Mouse (Mus musculus) kidney, postnatal 0 days (tissue): ENCODE measurements at regions not wholly inside any gene's neighbourhood (a gene's known extent, or its start where the extent isn't known, plus 50 kb on each side); places are given as distances from the start of the nearest gene placed in this dataset.

Experiments
- ATAC-seq: fragments of 200-750 bp; cut with Nextera tagmentation; replicated peaks from 2 replicates; pipeline ENCODE4 v1.8.0; 2017; ENCODE audit warnings: low read depth, moderate number of reproducible peaks, moderate TSS enrichment, moderate library complexity; ENCODE audit not compliant: low FRiP score
- DNase-seq: peaks from one replicate; pipeline ENCODE4 v3.0.0-alpha.2; 2016; ENCODE audit warnings: low spot score
- H3K27ac ChIP-seq: fragments of 300-500 bp; sonication (generic); 2 replicates; pipeline ENCODE4 v1.5.1; 2014; ENCODE audit warnings: mild to moderate bottlenecking
- H3K27me3 ChIP-seq: fragments of 300-500 bp; sonication (generic); 2 replicates; pipeline ENCODE4 v1.6.1; 2014; ENCODE audit warnings: low read length, mixed read lengths; ENCODE audit not compliant: insufficient read depth
- H3K36me3 ChIP-seq: fragments of 300-500 bp; sonication (generic); 2 replicates; pipeline ENCODE4 v1.6.1; 2014; ENCODE audit warnings: low read length, mixed read lengths; ENCODE audit not compliant: insufficient read depth
- H3K4me1 ChIP-seq: fragments of 300-500 bp; sonication (generic); replicated peaks from 2 replicates; pipeline ENCODE4 v1.6.1; 2014; ENCODE audit warnings: antibody characterized with exemption, low read length, mixed read lengths; ENCODE audit not compliant: insufficient read depth
- H3K4me2 ChIP-seq: fragments of 300-500 bp; sonication (generic); 2 replicates; pipeline ENCODE4 v1.6.1; 2014; ENCODE audit warnings: mild to moderate bottlenecking, low read length, moderate library complexity, mixed read lengths
- H3K4me3 ChIP-seq: fragments of 300-500 bp; sonication (generic); replicated peaks from 2 replicates; pipeline ENCODE4 v1.5.1; 2014; ENCODE audit warnings: low read depth, low read length
- H3K9ac ChIP-seq: fragments of 300-500 bp; sonication (generic); 2 replicates; pipeline ENCODE4 v1.6.1; 2014; ENCODE audit warnings: low read depth, low read length
- H3K9me3 ChIP-seq: fragments of 300-500 bp; sonication (generic); replicated peaks from 2 replicates; pipeline ENCODE4 v1.6.1; 2016; ENCODE audit warnings: low read length, inconsistent platforms, mixed read lengths
- CTCF ChIP-seq: IDR thresholded peaks from 2 replicates; pipeline ENCODE4 v1.5.1; 2016; ENCODE audit warnings: antibody characterized with exemption, low read depth, mild to moderate bottlenecking, moderate library complexity
- WGBS: fragments of 180-500 bp; shearing (Covaris S2); extraction: QIAGEN DNeasy Blood & Tissue Kit; methylation state at CpG from one replicate; pipeline ENCODE4 v1.1.7; 2014; 5-methylcytosine and 5-hydroxymethylcytosine counted together

GRCm38 (mm10) chr1:169822034-169822433 is 74.6 kb upstream of the Rgs4 start:
- Histone ChIP-seq H3K4me3 (no peak overlapping the region), H3K9me3 (no peaks in the 10 kb centered on the region), H3K27me3 (no peaks in the 10 kb centered on the region), H3K4me1 (no peaks in the 10 kb centered on the region), H3K27ac (no peak overlapping the region), H3K36me3 (no peaks in the 10 kb centered on the region), H3K9ac (no peak overlapping the region), H3K4me2 (no peak overlapping the region)
- no peak for ATAC-seq
- WGBS, result 84% methylated on average over 7 of the region's 7 CpGs
- no peak for TF ChIP-seq CTCF
- no peak for DNase-seq

GRCm38 (mm10) chr1:169819404-169819949 is 72.0 kb upstream of the Rgs4 start:
- Histone ChIP-seq H3K36me3 (no peaks in the 10 kb centered on the region), H3K9ac (no peak overlapping the region), H3K27ac (no peak overlapping the region), H3K4me1 (no peaks in the 10 kb centered on the region), H3K27me3 (no peaks in the 10 kb centered on the region), H3K4me3 (no peak overlapping the region), H3K9me3 (no peaks in the 10 kb centered on the region), H3K4me2 (no peak overlapping the region)
- 77% methylated on average over 5 of the region's 5 CpGs for WGBS
- DNase-seq (no peak), ATAC-seq (no peak)
- TF ChIP-seq CTCF, result no peak

- Histone ChIP-seq H3K4me1 (no peaks in the 10 kb centered on the region), H3K4me2 (no peak overlapping the region), H3K36me3 (no peaks in the 10 kb centered on the region), H3K4me3 (no peak overlapping the region), H3K9ac (no peak overlapping the region), H3K27me3 (no peaks in the 10 kb centered on the region), H3K27ac (no peak overlapping the region), H3K9me3 (no peaks in the 10 kb centered on the region)
- WGBS, result 65% methylated on average over 6 of the region's 6 CpGs
- no peak for ATAC-seq
- no peak for TF ChIP-seq CTCF
- DNase-seq, result no peak
Observed at GRCm38 (mm10) chr1:169816939-169817338, 69.5 kb upstream of the Rgs4 start.

GRCm38 (mm10) chr1:169812512-169813101 is 65.2 kb upstream of the Rgs4 start:
- TF ChIP-seq CTCF, result no peak
- H3K4me2 ChIP-seq, result no peak overlapping the region
- H3K4me1 ChIP-seq, result no peaks in the 10 kb centered on the region
- 71% methylated on average over 9 of the region's 9 CpGs for WGBS
- no peak overlapping the region for H3K9ac ChIP-seq
- no peaks in the 10 kb centered on the region for H3K36me3 ChIP-seq
- no peak overlapping the region for H3K4me3 ChIP-seq
- no peaks in the 10 kb centered on the region for H3K9me3 ChIP-seq
- DNase-seq, result no peak
- no peak overlapping the region for H3K27ac ChIP-seq
- H3K27me3 ChIP-seq, result no peaks in the 10 kb centered on the region
- no peak for ATAC-seq

GRCm38 (mm10) chr1:169803428-169804138 is 56.1 kb upstream of the Rgs4 start:
- Histone ChIP-seq H3K36me3 (no peaks in the 10 kb centered on the region), H3K27ac (no peak overlapping the region), H3K4me3 (no peak overlapping the region), H3K4me1 (no peaks in the 10 kb centered on the region), H3K27me3 (no peaks in the 10 kb centered on the region), H3K9me3 (no peaks in the 10 kb centered on the region), H3K4me2 (no peak overlapping the region), H3K9ac (no peak overlapping the region)
- DNase-seq (no peak), ATAC-seq (no peak)
- TF ChIP-seq CTCF, result no peak
- 83% methylated on average over 4 of the region's 4 CpGs for WGBS

GRCm38 (mm10) chr1:169802868-169803267 is 55.4 kb upstream of the Rgs4 start:
- 89% methylated on average over 4 of the region's 4 CpGs for WGBS
- Histone ChIP-seq H3K4me3 (no peak overlapping the region), H3K4me2 (no peak overlapping the region), H3K9me3 (no peaks in the 10 kb centered on the region), H3K36me3 (no peaks in the 10 kb centered on the region), H3K9ac (no peak overlapping the region), H3K27ac (no peak overlapping the region), H3K4me1 (no peaks in the 10 kb centered on the region), H3K27me3 (no peaks in the 10 kb centered on the region)
- ATAC-seq (no peak), DNase-seq (no peak)
- TF ChIP-seq CTCF, result no peak
